Mouse (Mus musculus): ENCODE results near the gene Ntrk2. TPM values are rescaled to one million over a fixed set of nuclear protein-coding genes. Genes with fewer than 3 reads are reported as not detected.

Ntrk2 gene
- total and polyA plus RNA-seq, 3 experiments, result 0.11 TPM; not detected in 2

- H3K9me3 ChIP-seq (replicated peaks), result peaks cover 31% of the 10 kb centered on the region
- H3K27me3 ChIP-seq (ENCODE audit: insufficient read depth, low read length), result no peaks in the 10 kb centered on the region
- DNase-seq (ENCODE audit: low spot score), result no peak
- no peak for ATAC-seq (ENCODE audit: extremely low read depth, insufficient number of reproducible peaks, low FRiP score, poor library complexity, severe bottlenecking)
- H3K4me1 ChIP-seq (ENCODE audit: insufficient read depth, low read depth, low read length), result no peaks in the 10 kb centered on the region
- no peak overlapping the region for H3K4me3 ChIP-seq (ENCODE audit: low read depth, low read length)
- no peaks in the 10 kb centered on the region for H3K36me3 ChIP-seq (replicated peaks)
- TF ChIP-seq GATA2 (IDR thresholded peaks at IDR 0.05; ENCODE audit: borderline replicate concordance, low read depth, low read length), result no peak
- TF ChIP-seq CTCF (IDR thresholded peaks at IDR 0.05; ENCODE audit: low read depth, low read length), result no peak
- TF ChIP-seq POLR2AphosphoS5 (IDR thresholded peaks at IDR 0.05; ENCODE audit: insufficient replicate concordance, low read depth, low read length), result no peak
- TF ChIP-seq TAL1 (conservative IDR thresholded peaks at IDR 0.05; ENCODE audit: low read depth, low read length), result no peak
These were observed 373.6 kb downstream of the Ntrk2 start for GRCm38 (mm10) chr13:59179986-59180385.

- Histone ChIP-seq H3K4me3 (ENCODE audit: low read depth, low read length) (no peak overlapping the region), H3K27me3 (ENCODE audit: insufficient read depth, low read length) (no peaks in the 10 kb centered on the region)
- TF ChIP-seq GATA2 (IDR thresholded peaks at IDR 0.05; ENCODE audit: borderline replicate concordance, low read depth, low read length) (no peak), TAL1 (conservative IDR thresholded peaks at IDR 0.05; ENCODE audit: low read depth, low read length) (no peak)
These were observed 374.4 kb downstream of the Ntrk2 start for GRCm38 (mm10) chr13:59180781-59181180.

GRCm38 (mm10) chr13:59181188-59181947, 375.0 kb downstream of the Ntrk2 start:
- no peaks in the 10 kb centered on the region for H3K36me3 ChIP-seq (replicated peaks)
- no peaks in the 10 kb centered on the region for H3K27me3 ChIP-seq (ENCODE audit: insufficient read depth, low read length)
- H3K9me3 ChIP-seq (replicated peaks), result peaks cover 31% of the 10 kb centered on the region
- no peaks in the 10 kb centered on the region for H3K4me1 ChIP-seq (ENCODE audit: insufficient read depth, low read depth, low read length)
- DNase-seq (ENCODE audit: low spot score) (no peak), ATAC-seq (ENCODE audit: extremely low read depth, insufficient number of reproducible peaks, low FRiP score, poor library complexity, severe bottlenecking) (no peak)
- TF ChIP-seq TAL1 (conservative IDR thresholded peaks at IDR 0.05; ENCODE audit: low read depth, low read length), result no peak
- no peak overlapping the region for H3K4me3 ChIP-seq (ENCODE audit: low read depth, low read length)

More at GRCm38 (mm10) chr13:59180781-59181180, 374.4 kb downstream of the Ntrk2 start:
- Histone ChIP-seq H3K4me1 (ENCODE audit: insufficient read depth, low read depth, low read length) (no peaks in the 10 kb centered on the region), H3K9me3 (replicated peaks) (peaks cover 35% of the 10 kb centered on the region), H3K36me3 (replicated peaks) (no peaks in the 10 kb centered on the region)
- ATAC-seq (ENCODE audit: extremely low read depth, insufficient number of reproducible peaks, low FRiP score, poor library complexity, severe bottlenecking) (no peak), DNase-seq (ENCODE audit: low spot score) (no peak)

DNA sequence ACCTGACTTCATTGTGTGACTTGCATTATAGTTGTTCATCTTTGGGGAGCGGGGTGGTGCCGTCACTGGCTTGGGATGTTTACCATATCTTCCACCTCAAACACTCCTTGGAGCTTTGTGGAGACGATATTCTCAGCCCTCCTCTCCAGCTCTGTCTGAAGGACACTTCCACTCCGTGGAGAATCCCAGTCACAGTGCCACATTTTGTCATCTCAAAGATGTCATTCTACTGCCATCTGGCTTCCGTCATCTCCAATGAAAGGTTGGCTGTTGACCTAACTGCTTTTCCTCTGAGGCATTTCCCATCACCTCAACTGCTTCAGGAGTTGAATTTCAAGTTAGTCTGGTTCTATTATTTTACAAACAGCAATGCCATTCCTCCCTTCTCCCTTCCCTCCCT, 376.3 kb downstream of the Ntrk2 start:
- ATAC-seq (ENCODE audit: extremely low read depth, insufficient number of reproducible peaks, low FRiP score, poor library complexity, severe bottlenecking), result no peak
- no peak for DNase-seq (ENCODE audit: low spot score)
- TF ChIP-seq POLR2AphosphoS5 (IDR thresholded peaks at IDR 0.05; ENCODE audit: insufficient replicate concordance, low read depth, low read length), result no peak
- TF ChIP-seq CTCF (IDR thresholded peaks at IDR 0.05; ENCODE audit: low read depth, low read length), result no peak
- no peak for TF ChIP-seq GATA1 (IDR thresholded peaks at IDR 0.05; ENCODE audit: borderline replicate concordance, low read length)
- TF ChIP-seq GATA2 (IDR thresholded peaks at IDR 0.05; ENCODE audit: borderline replicate concordance, low read depth, low read length), result no peak
- no peak for TF ChIP-seq TAL1 (conservative IDR thresholded peaks at IDR 0.05; ENCODE audit: low read depth, low read length)
- no peaks in the 10 kb centered on the region for H3K27me3 ChIP-seq (ENCODE audit: insufficient read depth, low read length)
- H3K4me3 ChIP-seq (ENCODE audit: low read depth, low read length), result no peak overlapping the region
- H3K4me1 ChIP-seq (ENCODE audit: insufficient read depth, low read depth, low read length), result no peaks in the 10 kb centered on the region
- H3K36me3 ChIP-seq (replicated peaks), result no peaks in the 10 kb centered on the region
- H3K9me3 ChIP-seq (replicated peaks), result peaks cover 33% of the 10 kb centered on the region

Other genes with a start within 250 kb of the Ntrk2 start
- not detected in 2 replicates for gene Slc28a3, start 195.7 kb upstream of the Ntrk2 start, total RNA-seq (2014; fragmentation: Nextera tagmentation)
- 0.06 and 0.33 TPM in 2 replicates for gene Slc28a3, start 195.7 kb upstream of the Ntrk2 start, total RNA-seq (2017)
- not detected in 2 replicates for gene Slc28a3, start 195.7 kb upstream of the Ntrk2 start, polyA plus RNA-seq (2012)